Mouse (Mus musculus) effector memory CD4-positive, alpha-beta T cell, adult 5 months (primary cell): ENCODE data around the gene Zfp667. TPM values are rescaled to one million over a fixed set of nuclear protein-coding genes. Genes with fewer than 3 reads are reported as not detected.

Experiments used
- polyA plus RNA-seq: library from polyadenylated mRNA; unstranded; fragments of 100-300 nt; shearing (Covaris generic); gene quantifications from one replicate; pipeline ENCODE4 v1.2.1, GENCODE M21; 2017

The Zfp667 gene
- 4.7 TPM for polyA plus RNA-seq

DNA sequence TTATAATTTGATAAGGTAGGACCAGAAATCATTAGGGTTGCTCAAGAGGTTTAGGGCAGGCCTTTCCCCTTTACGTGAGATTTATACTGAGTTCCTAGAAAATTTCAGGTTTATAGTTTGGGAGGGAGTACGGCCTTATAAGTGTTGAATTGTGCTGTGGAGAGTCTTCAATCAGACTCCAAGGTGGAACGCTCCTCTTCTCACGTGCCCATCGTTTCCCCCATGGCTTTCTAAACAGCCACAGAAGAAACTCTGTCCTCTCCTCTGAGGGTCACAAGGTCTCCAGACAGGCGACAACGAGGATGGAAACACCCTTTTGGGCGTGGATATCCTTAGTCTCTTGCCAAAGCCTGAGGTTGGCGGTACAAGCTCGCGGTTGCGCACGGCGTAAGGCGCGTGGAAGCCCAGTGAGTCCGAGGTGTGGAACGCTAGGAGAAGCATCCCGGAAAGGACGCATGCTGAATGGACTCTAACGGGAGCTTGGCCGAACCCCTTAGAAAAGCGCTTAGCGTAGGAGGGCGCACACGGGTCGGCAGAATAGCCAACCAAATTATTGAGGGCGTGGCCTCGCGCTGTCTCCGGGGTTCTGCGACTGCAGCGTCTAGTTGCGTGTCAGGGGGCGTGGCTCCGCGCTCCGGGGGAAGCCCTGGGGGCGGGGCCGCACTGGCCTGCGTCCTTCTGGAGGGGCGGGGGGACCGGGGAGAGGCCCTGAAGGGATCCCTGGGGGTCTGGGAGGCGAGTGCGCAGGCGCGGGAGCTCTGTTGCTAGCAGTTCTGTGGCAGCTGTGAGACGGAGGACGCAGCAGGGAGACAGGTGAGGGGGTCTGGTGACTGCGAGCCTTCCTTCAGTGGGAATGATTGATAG lies at the start of gene Zfp667:
Gene Zfp667 (plus strand): TSS at position 738 of the 864 bp plus-strand sequence.

DNA sequence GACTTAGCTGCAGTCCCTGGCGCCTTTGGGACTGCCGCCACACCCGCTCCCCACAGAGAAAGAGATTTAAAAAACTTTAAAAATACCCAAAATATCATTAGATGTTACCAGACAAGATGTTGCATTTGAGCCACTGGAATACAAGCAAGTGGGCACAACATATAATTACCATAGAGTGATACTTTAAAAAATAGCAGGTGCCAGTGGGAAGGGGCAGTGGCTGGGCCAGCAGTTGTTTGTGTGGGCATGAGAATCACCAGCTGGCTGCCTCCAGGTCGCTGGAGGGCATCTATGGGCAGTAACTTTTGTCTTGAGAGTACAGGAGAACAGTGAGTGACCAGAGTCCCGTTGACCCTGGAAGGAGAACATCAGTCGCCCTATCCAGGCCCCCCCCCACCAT lies 34.0 kb upstream of the Zfp667 start, which contains the start of gene Epp13:
Gene Epp13 (plus strand): TSS at position 301 of the 400 bp plus-strand sequence.

GRCm38 (mm10) chr7:6331233-6331956 lies 45.0 kb downstream of the Zfp667 start, which contains the start of gene Zfp583:
Gene Zfp583, minus strand, starts transcription at chr7:6331285.

GRCm38 (mm10) chr7:6343501-6344071 lies 57.2 kb downstream of the Zfp667 start, which contains the start of gene Gm3854:
Gene Gm3854, plus strand, starts transcription at chr7:6343759.

Other genes starting within 250 kb of the Zfp667 start
- gene Nlrp4c, start 241.4 kb upstream of the Zfp667 start, polyA plus RNA-seq, result not detected
- gene Zfp787, start 130.6 kb upstream of the Zfp667 start, polyA plus RNA-seq, result 32.6 TPM
- 24.7 TPM for gene Zfp444, start 114.4 kb upstream of the Zfp667 start, polyA plus RNA-seq
- gene Galp, start 89.5 kb upstream of the Zfp667 start, polyA plus RNA-seq, result not detected
- not detected for gene Zscan5b, start 64.3 kb upstream of the Zfp667 start, polyA plus RNA-seq
- gene Epp13, start 33.9 kb upstream of the Zfp667 start, polyA plus RNA-seq, result not detected
- gene Zfp583, start 44.7 kb downstream of the Zfp667 start, polyA plus RNA-seq, result 0.31 TPM
- gene Gm3854, start 57.2 kb downstream of the Zfp667 start, polyA plus RNA-seq, result 0.24 TPM
- 2.4 TPM for gene Zfp78, start 76.7 kb downstream of the Zfp667 start, polyA plus RNA-seq
- gene Zfp28, start 96.7 kb downstream of the Zfp667 start, polyA plus RNA-seq, result 9.6 TPM
- gene Smim17, start 112.1 kb downstream of the Zfp667 start, polyA plus RNA-seq, result not detected
- not detected for gene Gm20715, start 123.7 kb downstream of the Zfp667 start, polyA plus RNA-seq
- not detected for gene Olfr1344, start 152.1 kb downstream of the Zfp667 start, polyA plus RNA-seq
- gene Olfr1336, start 169.6 kb downstream of the Zfp667 start, polyA plus RNA-seq, result 0.09 TPM
- not detected for gene Olfr1346, start 180.5 kb downstream of the Zfp667 start, polyA plus RNA-seq
- not detected for gene Olfr5, start 200.4 kb downstream of the Zfp667 start, polyA plus RNA-seq
- gene Olfr1347, start 213.2 kb downstream of the Zfp667 start, polyA plus RNA-seq, result not detected
- gene Olfr1348, start 222.2 kb downstream of the Zfp667 start, polyA plus RNA-seq, result not detected
- not detected for gene Olfr1349, start 236.4 kb downstream of the Zfp667 start, polyA plus RNA-seq